Mouse (Mus musculus) midbrain, embryonic 13.5 days (tissue): ENCODE measurements at regions not wholly inside any gene's neighbourhood (a gene's known extent, or its start where the extent isn't known, plus 50 kb on each side); places are given as distances from the start of the nearest gene placed in this dataset.
"Not testable (repeated sequence)": the region's sequence is repeated elsewhere in the genome, so short reads cannot be mapped to it uniquely, and the experiment has no call there.

Experiments used
- ATAC-seq: fragments of 200-750 bp; cut with Nextera tagmentation; 2 replicates; pipeline ENCODE4 v1.8.0; 2017; ENCODE audit warnings: mild to moderate bottlenecking, moderate TSS enrichment, moderate library complexity
- H3K27ac ChIP-seq: fragments of 300-500 bp; sonication (generic); 2 replicates; pipeline ENCODE4 v1.5.1; 2015; ENCODE audit warnings: inconsistent platforms, mild to moderate bottlenecking, moderate library complexity
- H3K27me3 ChIP-seq: fragments of 300-500 bp; sonication (generic); 2 replicates; pipeline ENCODE4 v1.6.1; 2015; ENCODE audit warnings: mild to moderate bottlenecking, inconsistent platforms
- H3K36me3 ChIP-seq: fragments of 300-500 bp; sonication (generic); 2 replicates; pipeline ENCODE4 v1.6.1; 2015; ENCODE audit warnings: mild to moderate bottlenecking, inconsistent platforms
- H3K4me1 ChIP-seq: fragments of 300-500 bp; sonication (generic); replicated peaks from 2 replicates; pipeline ENCODE4 v1.6.1; 2015; ENCODE audit warnings: inconsistent platforms
- H3K4me2 ChIP-seq: fragments of 300-500 bp; sonication (generic); replicated peaks from 2 replicates; pipeline ENCODE4 v1.6.1; 2015; ENCODE audit warnings: moderate library complexity, mild to moderate bottlenecking, inconsistent platforms
- H3K4me3 ChIP-seq: fragments of 300-500 bp; sonication (generic); replicated peaks from 2 replicates; pipeline ENCODE4 v1.5.1; 2015; ENCODE audit warnings: mild to moderate bottlenecking, inconsistent platforms
- H3K9ac ChIP-seq: fragments of 300-500 bp; sonication (generic); replicated peaks from 2 replicates; pipeline ENCODE4 v1.6.1; 2015; ENCODE audit warnings: mild to moderate bottlenecking, inconsistent platforms
- H3K9me3 ChIP-seq: fragments of 300-500 bp; sonication (generic); 2 replicates; pipeline ENCODE4 v1.6.1; 2016; ENCODE audit warnings: mild to moderate bottlenecking, inconsistent platforms
- WGBS: fragments of 180-500 bp; shearing (Covaris S2); methylation state at CpG from one replicate; pipeline ENCODE4 v1.1.7; 2015; 5-methylcytosine and 5-hydroxymethylcytosine counted together

DNA sequence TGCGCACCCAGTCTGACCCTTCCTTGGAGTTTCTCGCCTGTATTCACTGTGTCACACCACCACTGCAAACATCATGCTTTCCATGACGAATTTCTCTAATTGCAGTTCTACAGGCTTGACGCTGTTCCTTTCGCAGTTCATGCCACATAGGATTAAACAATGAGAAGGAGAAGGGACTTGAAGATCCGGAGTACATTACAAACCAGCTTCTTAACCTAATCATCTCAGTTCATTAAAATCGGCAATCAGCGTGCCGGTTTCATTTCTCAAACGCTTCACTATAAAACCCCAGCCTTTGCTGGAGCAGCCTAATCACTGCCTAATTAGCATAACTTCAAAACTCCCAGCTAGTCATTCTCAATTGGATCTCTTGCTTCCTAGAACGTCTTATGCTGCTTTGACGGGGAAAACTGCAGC, 196.5 kb upstream of the Slc7a11 start:
- Histone ChIP-seq H3K4me1 (peaks cover 7% of the 10 kb centered on the region; the same call in 1 of the 2 replicates), H3K36me3 (no peaks in the 10 kb centered on the region), H3K27me3 (peaks cover 8% of the 10 kb centered on the region; the same call in 1 of the 2 replicates), H3K4me2 (peak overlapping the region; percentile 9; the same call in 1 of the 2 replicates), H3K4me3 (no peak overlapping the region), H3K27ac (no peak overlapping the region), H3K9ac (no peak overlapping the region), H3K9me3 (no peaks in the 10 kb centered on the region)
- peak; percentile 77 for ATAC-seq
- WGBS, result 39% methylated on average over 12 of the region's 12 CpGs

DNA sequence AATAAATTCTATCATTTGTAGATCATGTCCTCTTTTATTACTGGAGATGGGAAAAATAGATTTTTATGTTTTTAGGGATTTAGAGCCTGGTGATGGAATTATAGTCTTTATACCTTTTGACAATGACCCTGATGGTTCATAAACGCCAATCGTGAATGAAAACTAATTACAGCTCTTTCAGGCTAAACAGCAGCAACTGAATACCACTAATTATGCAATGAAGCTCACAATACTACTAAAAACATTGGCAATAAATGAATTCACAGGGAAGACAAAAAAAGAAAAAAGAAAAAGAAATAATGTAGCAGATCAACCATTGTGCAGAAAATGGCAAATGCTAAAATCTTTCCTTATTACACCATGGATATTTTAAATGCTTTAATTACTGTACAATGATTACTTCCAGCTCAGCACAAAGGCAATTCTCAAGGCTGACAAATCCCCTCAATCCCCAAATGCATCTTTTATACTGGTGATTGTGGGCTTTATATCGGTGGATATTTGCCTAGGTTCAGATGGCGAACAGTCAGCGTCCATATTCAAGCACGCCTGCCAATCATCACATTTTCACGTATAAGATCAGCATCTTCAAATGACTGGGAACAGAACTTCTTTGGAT, 191.2 kb upstream of the Slc7a11 start:
- 52% methylated on average over 7 of the region's 7 CpGs for WGBS
- Histone ChIP-seq H3K4me2 (no peak overlapping the region), H3K9me3 (no peaks in the 10 kb centered on the region), H3K27me3 (peaks cover 8% of the 10 kb centered on the region; the same call in 1 of the 2 replicates), H3K4me1 (0 out of 2 replicates have a peak, but pooled peaks cover under 1% of the 10 kb centered on the region), H3K36me3 (no peaks in the 10 kb centered on the region), H3K27ac (no peak overlapping the region), H3K4me3 (no peak overlapping the region), H3K9ac (no peak overlapping the region)
- ATAC-seq, result no peak

DNA sequence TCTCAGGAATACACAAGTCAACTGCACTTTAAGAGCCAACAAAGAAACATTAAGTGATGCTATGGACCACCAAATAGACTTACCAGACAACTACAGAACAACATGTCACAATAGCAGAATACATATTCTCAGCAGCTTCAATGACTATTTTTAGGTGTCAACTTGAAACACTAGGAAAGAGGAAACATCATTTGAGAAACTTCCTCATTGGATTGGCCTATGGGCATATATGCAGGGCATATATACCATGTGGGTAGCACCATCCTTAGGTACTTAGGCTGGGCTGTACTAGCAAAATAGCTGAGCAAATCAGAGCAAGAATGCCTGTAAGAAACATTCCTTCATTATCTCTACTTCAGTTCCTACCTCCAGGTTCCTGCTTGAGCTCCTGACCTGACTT, 187.9 kb upstream of the Slc7a11 start:
- ATAC-seq, result no peak
- no peaks in the 10 kb centered on the region for H3K9me3 ChIP-seq
- H3K4me3 ChIP-seq, result no peak overlapping the region
- no peaks in the 10 kb centered on the region for H3K36me3 ChIP-seq
- H3K27me3 ChIP-seq, result no peaks in the 10 kb centered on the region
- no peak overlapping the region for H3K9ac ChIP-seq
- no peak overlapping the region for H3K4me2 ChIP-seq
- no peak overlapping the region for H3K27ac ChIP-seq
- no peaks in the 10 kb centered on the region for H3K4me1 ChIP-seq

DNA sequence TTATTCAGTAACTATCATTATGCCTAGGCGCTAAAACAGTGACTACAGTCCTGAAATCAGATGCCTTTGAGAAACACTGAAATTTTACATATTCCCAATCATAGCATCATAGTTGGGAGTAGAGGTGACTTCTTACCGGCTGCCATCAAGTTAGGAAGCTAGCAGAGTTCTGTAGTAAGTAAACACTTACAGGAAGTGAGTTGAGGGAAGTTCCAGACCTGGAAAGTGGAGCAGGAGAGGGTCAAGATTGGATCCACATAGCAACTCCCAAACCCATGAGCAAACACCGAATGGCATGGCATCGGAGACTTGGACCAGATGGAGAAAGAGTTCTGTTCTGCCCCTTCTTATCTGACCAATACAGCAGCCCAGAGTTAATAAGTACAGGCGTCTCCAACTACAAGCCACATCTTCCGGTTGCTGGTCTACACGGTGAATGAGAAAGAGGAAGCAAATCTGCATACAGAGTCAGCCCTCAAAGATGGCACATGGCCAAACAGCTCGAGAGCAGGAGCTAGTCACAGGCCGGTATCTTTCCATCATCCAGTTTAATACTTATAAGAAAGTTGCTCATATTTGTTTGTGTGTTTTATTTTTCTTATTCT, 184.8 kb upstream of the Slc7a11 start:
- H3K9me3 ChIP-seq, result no peaks in the 10 kb centered on the region
- no peak overlapping the region for H3K9ac ChIP-seq
- WGBS, result 91% methylated on average over 9 of the region's 9 CpGs
- H3K4me2 ChIP-seq, result no peak overlapping the region
- no peak for ATAC-seq
- H3K27me3 ChIP-seq, result no peaks in the 10 kb centered on the region
- no peak overlapping the region for H3K27ac ChIP-seq
- no peaks in the 10 kb centered on the region for H3K36me3 ChIP-seq
- no peaks in the 10 kb centered on the region for H3K4me1 ChIP-seq
- H3K4me3 ChIP-seq, result no peak overlapping the region

GRCm38 (mm10) chr3:50621176-50621575, 177.8 kb upstream of the Slc7a11 start:
- WGBS, result 65% methylated on average over 3 of the region's 3 CpGs
- not testable (repeated sequence) for H3K4me3 ChIP-seq, H3K4me1 ChIP-seq, H3K4me2 ChIP-seq, H3K27ac ChIP-seq, H3K9me3 ChIP-seq, H3K36me3 ChIP-seq, ATAC-seq, H3K9ac ChIP-seq, H3K27me3 ChIP-seq

DNA sequence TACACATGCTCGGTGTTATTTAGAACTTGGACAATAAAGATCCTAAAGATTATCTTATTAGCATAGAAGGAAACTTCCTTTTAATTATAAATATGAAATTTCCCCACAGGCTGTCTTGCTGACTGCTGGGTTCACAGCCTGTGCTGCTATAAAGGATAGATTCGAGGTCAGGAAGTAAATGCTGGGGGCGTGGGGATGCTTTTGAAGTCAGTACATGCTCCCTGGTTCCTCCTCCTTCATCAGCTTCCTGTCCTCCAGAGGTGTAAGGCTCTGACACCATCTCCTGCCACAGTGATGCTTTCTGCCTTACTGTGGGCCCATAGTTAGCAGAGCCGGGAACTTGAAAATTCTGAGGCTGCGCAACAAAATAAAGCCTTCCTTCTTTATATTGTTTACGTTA, 175.6 kb upstream of the Slc7a11 start:
- no peak overlapping the region for H3K4me3 ChIP-seq
- no peak overlapping the region for H3K4me2 ChIP-seq
- no peaks in the 10 kb centered on the region for H3K9me3 ChIP-seq
- no peak overlapping the region for H3K9ac ChIP-seq
- H3K27ac ChIP-seq, result no peak overlapping the region
- WGBS, result 83% methylated on average over 6 of the region's 6 CpGs
- no peak for ATAC-seq
- H3K36me3 ChIP-seq, result no peaks in the 10 kb centered on the region
- no peaks in the 10 kb centered on the region for H3K4me1 ChIP-seq
- no peaks in the 10 kb centered on the region for H3K27me3 ChIP-seq

DNA sequence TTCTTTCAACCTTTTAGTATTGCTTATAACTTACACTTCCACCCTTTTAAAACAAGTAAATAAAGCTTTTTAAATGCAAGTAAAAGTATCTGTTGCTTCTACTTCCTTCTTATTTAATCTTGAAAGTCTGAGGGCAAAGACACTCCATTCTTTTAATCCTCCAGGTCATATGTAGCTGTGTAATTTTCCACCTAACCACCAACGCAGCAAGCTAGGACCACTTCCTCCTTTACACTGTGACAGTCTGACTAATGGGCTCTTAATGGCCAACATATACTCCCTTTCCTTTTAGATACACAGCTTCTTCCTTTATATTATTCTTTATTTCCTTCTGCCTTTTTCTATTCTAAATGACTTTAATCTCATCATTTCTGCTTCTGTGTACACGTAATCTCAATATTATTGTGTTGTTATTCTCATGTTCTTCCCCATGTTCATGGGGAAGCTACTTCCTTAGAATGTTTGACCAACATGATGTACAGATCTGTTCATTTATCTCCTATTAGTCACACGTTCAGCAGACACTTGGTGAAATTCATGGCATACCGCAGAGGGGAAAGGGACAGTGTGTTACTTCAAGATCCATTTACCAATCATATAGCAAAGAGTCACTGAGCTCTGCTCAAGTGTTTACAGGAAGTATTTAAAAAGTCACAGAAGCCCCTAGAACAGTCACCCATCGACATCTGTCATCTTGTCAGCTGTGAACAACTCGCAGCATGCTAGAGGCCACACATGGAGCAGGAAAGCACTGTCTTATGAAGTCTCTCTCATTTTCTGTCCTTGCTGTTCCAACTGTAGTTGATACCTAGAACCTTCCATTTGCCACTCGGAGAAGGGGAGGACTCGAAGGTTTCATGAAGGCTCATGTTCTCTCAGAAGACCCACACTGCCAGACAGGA, 172.2 kb upstream of the Slc7a11 start:
- ATAC-seq, result no peak
- no peak overlapping the region for H3K9ac ChIP-seq
- H3K4me2 ChIP-seq, result no peak overlapping the region
- H3K27me3 ChIP-seq, result no peaks in the 10 kb centered on the region
- no peaks in the 10 kb centered on the region for H3K9me3 ChIP-seq
- H3K27ac ChIP-seq, result no peak overlapping the region
- 91% methylated on average over 8 of the region's 8 CpGs for WGBS
- no peak overlapping the region for H3K4me3 ChIP-seq
- no peaks in the 10 kb centered on the region for H3K4me1 ChIP-seq
- no peaks in the 10 kb centered on the region for H3K36me3 ChIP-seq

DNA sequence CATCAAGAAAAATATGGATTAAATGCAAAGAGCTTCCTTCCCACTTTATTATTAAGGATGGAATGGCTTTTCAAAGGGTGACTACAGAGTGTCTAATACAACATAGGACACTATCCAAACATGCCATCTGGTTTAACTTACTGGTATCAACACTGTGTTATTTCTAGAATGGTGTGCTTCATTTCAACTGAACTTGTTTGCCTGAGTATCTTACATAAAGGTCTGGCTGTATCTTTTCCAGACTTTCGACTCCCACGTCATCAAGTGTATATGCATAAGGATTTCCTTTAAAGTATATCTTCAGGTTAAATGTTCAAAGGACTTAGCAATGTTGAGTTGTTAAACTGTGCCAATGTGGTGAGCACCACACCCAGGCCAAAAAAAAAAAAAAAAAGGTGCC, 169.6 kb upstream of the Slc7a11 start:
- H3K4me3 ChIP-seq, result no peak overlapping the region
- no peaks in the 10 kb centered on the region for H3K36me3 ChIP-seq
- no peak overlapping the region for H3K4me2 ChIP-seq
- H3K9ac ChIP-seq, result no peak overlapping the region
- 94% methylated on average over 2 of the region's 2 CpGs for WGBS
- peaks cover 3% of the 10 kb centered on the region; the same call in 1 of the 2 replicates for H3K4me1 ChIP-seq
- H3K27ac ChIP-seq, result no peak overlapping the region
- H3K27me3 ChIP-seq, result no peaks in the 10 kb centered on the region
- no peaks in the 10 kb centered on the region for H3K9me3 ChIP-seq
- ATAC-seq, result no peak

DNA sequence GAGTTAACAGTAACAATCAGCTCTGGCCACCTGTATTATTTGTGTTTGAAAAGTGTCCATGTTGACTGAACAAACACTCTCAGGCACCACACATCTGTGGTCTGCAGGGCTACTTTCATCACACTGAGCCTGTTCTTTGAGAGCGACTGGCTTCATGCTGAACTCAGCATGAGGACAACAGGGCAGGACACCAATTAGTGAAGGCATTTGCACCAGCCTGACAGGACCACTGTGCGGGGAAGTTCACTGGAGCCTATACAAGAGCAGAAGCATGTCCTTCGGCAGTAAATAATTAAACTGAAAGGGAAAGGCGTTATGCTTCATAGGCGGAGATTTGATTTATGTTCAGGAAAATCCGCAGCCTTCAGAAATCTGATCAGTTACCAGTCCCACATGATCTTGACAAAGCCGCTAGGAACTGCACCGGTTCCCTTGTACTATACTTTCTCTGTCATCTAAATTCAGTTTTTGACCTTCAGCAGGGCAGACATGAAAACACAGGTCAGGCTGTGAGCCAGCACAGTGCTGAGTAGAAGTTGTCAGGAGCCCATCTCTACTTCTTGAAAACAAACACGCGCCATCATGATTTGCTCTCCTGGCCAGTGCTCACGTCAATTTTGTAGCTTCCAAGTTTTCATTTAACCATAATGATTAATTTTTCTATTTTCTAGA, 166.1 kb upstream of the Slc7a11 start:
- Histone ChIP-seq H3K27ac (no peak overlapping the region), H3K27me3 (no peaks in the 10 kb centered on the region), H3K9me3 (no peaks in the 10 kb centered on the region), H3K36me3 (no peaks in the 10 kb centered on the region), H3K4me2 (no peak overlapping the region), H3K4me3 (no peak overlapping the region), H3K4me1 (peaks cover 3% of the 10 kb centered on the region; the same call in 1 of the 2 replicates), H3K9ac (no peak overlapping the region)
- ATAC-seq, result peak; percentile 76
- 57% methylated on average over 11 of the region's 11 CpGs for WGBS

DNA sequence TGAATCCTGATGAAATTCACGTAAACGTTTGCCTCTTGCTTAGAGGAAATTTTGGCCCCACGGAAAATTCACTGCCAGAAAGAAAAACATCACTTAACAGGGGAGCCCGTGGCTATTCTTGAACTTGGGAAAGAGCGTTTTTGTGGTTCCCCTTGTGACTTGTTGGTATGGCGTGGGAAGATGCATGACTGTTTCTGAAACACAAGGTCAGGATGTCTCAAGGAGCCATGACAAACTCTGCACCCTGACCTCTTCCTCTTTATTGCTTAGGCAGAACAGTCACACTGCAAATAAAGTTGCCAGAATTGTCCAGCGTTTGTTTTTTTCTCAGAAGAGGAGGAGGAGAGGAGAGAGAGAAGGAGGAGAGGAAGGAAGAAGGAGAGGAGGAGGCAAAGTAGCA, 164.3 kb upstream of the Slc7a11 start:
- Histone ChIP-seq H3K4me2 (no peak overlapping the region), H3K9ac (no peak overlapping the region), H3K4me3 (no peak overlapping the region), H3K27ac (no peak overlapping the region), H3K36me3 (no peaks in the 10 kb centered on the region), H3K27me3 (no peaks in the 10 kb centered on the region), H3K4me1 (peaks cover 3% of the 10 kb centered on the region; the same call in 1 of the 2 replicates), H3K9me3 (no peaks in the 10 kb centered on the region)
- 51% methylated on average over 7 of the region's 7 CpGs for WGBS
- ATAC-seq, result no peak

DNA sequence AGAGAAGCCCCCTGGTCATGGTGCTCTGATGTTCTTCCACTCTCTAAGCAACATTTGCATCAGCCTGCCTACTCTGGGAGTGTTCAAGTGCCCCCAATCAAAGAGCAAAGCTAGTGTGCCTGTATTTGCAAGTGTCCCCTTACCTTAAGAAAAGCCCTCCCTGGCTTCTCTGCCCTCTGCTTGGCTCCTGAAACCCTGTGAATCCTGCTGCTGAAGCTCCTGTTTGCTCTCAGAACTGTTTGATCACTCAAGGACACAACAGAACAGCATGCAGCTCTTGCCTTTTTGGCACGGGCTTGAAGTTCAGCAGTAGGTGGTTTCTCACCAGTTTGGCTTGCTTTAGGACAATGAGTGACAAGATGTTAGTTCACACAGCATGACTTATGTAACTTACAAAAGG, 163.6 kb upstream of the Slc7a11 start:
- Histone ChIP-seq H3K4me1 (peaks cover 3% of the 10 kb centered on the region; the same call in 1 of the 2 replicates), H3K4me3 (no peak overlapping the region), H3K27me3 (no peaks in the 10 kb centered on the region), H3K36me3 (no peaks in the 10 kb centered on the region), H3K27ac (no peak overlapping the region), H3K4me2 (no peak overlapping the region), H3K9ac (no peak overlapping the region), H3K9me3 (no peaks in the 10 kb centered on the region)
- 8% methylated on average over 1 of the region's 1 CpGs for WGBS
- no peak for ATAC-seq

DNA sequence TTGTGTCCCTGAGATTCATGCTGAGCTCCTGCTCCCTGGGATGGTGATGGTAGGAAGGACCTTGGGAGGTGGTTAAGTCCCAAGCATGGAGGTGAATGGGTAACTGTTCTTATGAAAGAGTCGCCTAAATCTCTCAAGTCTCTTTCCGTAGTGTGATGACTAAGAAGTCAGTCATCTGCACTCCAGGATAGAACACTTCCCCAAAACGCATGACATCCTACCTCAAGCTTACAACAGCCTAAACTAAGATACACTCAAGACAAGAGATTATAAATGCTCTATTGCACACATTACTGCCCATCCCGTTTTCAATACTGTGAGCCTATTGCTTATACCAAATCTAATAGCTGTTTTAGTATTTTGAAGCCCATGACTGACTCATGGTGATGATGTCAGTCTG, 162.3 kb upstream of the Slc7a11 start:
- Histone ChIP-seq H3K9ac (no peak overlapping the region), H3K4me2 (no peak overlapping the region), H3K36me3 (no peaks in the 10 kb centered on the region), H3K27ac (no peak overlapping the region), H3K27me3 (no peaks in the 10 kb centered on the region), H3K4me3 (no peak overlapping the region), H3K4me1 (peaks cover 3% of the 10 kb centered on the region; the same call in 1 of the 2 replicates), H3K9me3 (no peaks in the 10 kb centered on the region)
- 76% methylated on average over 4 of the region's 4 CpGs for WGBS
- no peak for ATAC-seq
